Mouse (Mus musculus): ENCODE data around the gene Mtg1.
"Not testable (repeated sequence)": the region's sequence is repeated elsewhere in the genome, so short reads cannot be mapped to it uniquely, and the experiment has no call there.

The Mtg1 gene

GRCm38 (mm10) chr7:140127911-140128310 is 9.5 kb upstream of the Mtg1 start:
- DNase-seq: no peak

GRCm38 (mm10) chr7:140132184-140132583 is 5.2 kb upstream of the Mtg1 start:
- not testable (repeated sequence) for DNase-seq

- not testable (repeated sequence) for DNase-seq
These were observed 3.3 kb upstream of the Mtg1 start for GRCm38 (mm10) chr7:140134033-140134432.

- no peak for DNase-seq
These were observed 2.1 kb upstream of the Mtg1 start for GRCm38 (mm10) chr7:140135106-140135770.

GRCm38 (mm10) chr7:140138021-140138310 is 602 bp downstream of the Mtg1 start:
- DNase-seq: no peak

- DNase-seq: peak; percentile 87
These were observed 4.0 kb downstream of the Mtg1 start for GRCm38 (mm10) chr7:140141350-140141749.

- DNase-seq: no peak
These were observed 7.2 kb downstream of the Mtg1 start for GRCm38 (mm10) chr7:140144550-140144949.

GRCm38 (mm10) chr7:140153383-140153782 is 16.0 kb downstream of the Mtg1 start:
- DNase-seq: no peak

- DNase-seq: no peak
These were observed 16.5 kb downstream of the Mtg1 start for GRCm38 (mm10) chr7:140153829-140154217.

- no peak for DNase-seq
These were observed 17.0 kb downstream of the Mtg1 start, which contains the start of gene Sprn for GRCm38 (mm10) chr7:140154218-140154927. Gene Sprn (minus strand): TSS chr7:140154877.

- no peak for DNase-seq
These were observed 23.0 kb downstream of the Mtg1 start for GRCm38 (mm10) chr7:140160363-140160762.

- no peak for DNase-seq
These were observed 27.3 kb downstream of the Mtg1 start, which contains the start of gene Olfr522 for GRCm38 (mm10) chr7:140164664-140165063. Gene Olfr522 (minus strand): TSS chr7:140164764.

- DNase-seq: no peak
These were observed 30.6 kb downstream of the Mtg1 start for GRCm38 (mm10) chr7:140167950-140168349.

GRCm38 (mm10) chr7:140169386-140169785 is 32.0 kb downstream of the Mtg1 start:
- DNase-seq: no peak

- DNase-seq: no peak
These were observed 33.5 kb downstream of the Mtg1 start for GRCm38 (mm10) chr7:140170863-140171262.

- DNase-seq: no peak
These were observed 35.6 kb downstream of the Mtg1 start, which contains the start of gene Olfr523 for GRCm38 (mm10) chr7:140172936-140173335. Gene Olfr523 (plus strand): TSS chr7:140173217.

- no peak for DNase-seq
These were observed 41.8 kb downstream of the Mtg1 start for GRCm38 (mm10) chr7:140179176-140179575.

GRCm38 (mm10) chr7:140180692-140181091 is 43.3 kb downstream of the Mtg1 start:
- DNase-seq: no peak

GRCm38 (mm10) chr7:140184206-140184605 is 46.8 kb downstream of the Mtg1 start:
- no peak for DNase-seq

- DNase-seq: peak; percentile 7
These were observed 49.6 kb downstream of the Mtg1 start for GRCm38 (mm10) chr7:140186646-140187620.

- DNase-seq: no peak
These were observed 50.5 kb downstream of the Mtg1 start for GRCm38 (mm10) chr7:140187721-140188390.
